Mouse (Mus musculus) neural tube, embryonic 13.5 days (tissue): ENCODE measurements around the gene Cd63. TPM values are rescaled to one million over a fixed set of nuclear protein-coding genes. Genes with fewer than 3 reads are reported as not detected.
A peak's percentile ranks its signal among the peaks of the same experiment; 100 is the strongest.

Experiments
- ATAC-seq: fragments of 200-750 bp; cut with Nextera tagmentation; 2 replicates; pipeline ENCODE4 v1.8.0; 2017; ENCODE audit warnings: low read depth, mild to moderate bottlenecking, moderate TSS enrichment, moderate library complexity
- H3K27ac ChIP-seq: fragments of 300-500 bp; sonication (generic); replicated peaks from 2 replicates; pipeline ENCODE4 v1.5.1; 2015; ENCODE audit warnings: moderate library complexity, mild to moderate bottlenecking, inconsistent platforms
- H3K27me3 ChIP-seq: fragments of 300-500 bp; sonication (generic); 2 replicates; pipeline ENCODE4 v1.6.1; 2015; ENCODE audit warnings: mild to moderate bottlenecking, inconsistent platforms
- H3K36me3 ChIP-seq: fragments of 300-500 bp; sonication (generic); 2 replicates; pipeline ENCODE4 v1.6.1; 2015; ENCODE audit warnings: mild to moderate bottlenecking, inconsistent platforms
- H3K4me1 ChIP-seq: fragments of 300-500 bp; sonication (generic); replicated peaks from 2 replicates; pipeline ENCODE4 v1.6.1; 2015; ENCODE audit warnings: inconsistent platforms
- H3K4me2 ChIP-seq: fragments of 300-500 bp; sonication (generic); 2 replicates; pipeline ENCODE4 v1.6.1; 2015; ENCODE audit warnings: inconsistent platforms, mild to moderate bottlenecking, moderate library complexity
- H3K4me3 ChIP-seq: fragments of 300-500 bp; sonication (generic); 2 replicates; pipeline ENCODE4 v1.5.1; 2015; ENCODE audit warnings: mild to moderate bottlenecking, inconsistent platforms
- H3K9ac ChIP-seq: fragments of 300-500 bp; sonication (generic); 2 replicates; pipeline ENCODE4 v1.6.1; 2015; ENCODE audit warnings: moderate library complexity, mild to moderate bottlenecking, inconsistent platforms
- H3K9me3 ChIP-seq: fragments of 300-500 bp; sonication (generic); 2 replicates; pipeline ENCODE4 v1.6.1; 2016; ENCODE audit warnings: inconsistent platforms
- WGBS: fragments of 180-500 bp; shearing (Covaris S2); methylation state at CpG from one replicate; pipeline ENCODE4 v1.1.7; 2015; 5-methylcytosine and 5-hydroxymethylcytosine counted together
- polyA plus RNA-seq: library from polyadenylated mRNA; unstranded; fragments of >200 nt; fragmentation: Nextera tagmentation; extraction: Ambion mirVana; gene quantifications from 2 replicates; pipeline ENCODE4 v1.2.1, GENCODE M21; 2015

Gene Cd63
- polyA plus RNA-seq = 228 and 241 TPM in 2 replicates

GRCm38 (mm10) chr10:128900698-128901097 is at the start of gene Cd63:
Cd63 (plus strand) TSS chr10:128900989.
- 75% methylated on average over 3 of the region's 3 CpGs for WGBS
- Histone ChIP-seq H3K4me1 (peaks cover 14% of the 10 kb centered on the region), H3K27ac (no peak within 1 kb of the TSS), H3K9me3 (no peaks in the 10 kb centered on the region), H3K36me3 (no peaks in the 10 kb centered on the region), H3K4me3 (no peak within 1 kb of the TSS), H3K9ac (no peak within 1 kb of the TSS), H3K4me2 (no peak within 1 kb of the TSS), H3K27me3 (peaks cover 21% of the 10 kb centered on the region)
- ATAC-seq = no peak

- Histone ChIP-seq H3K27ac (no peak overlapping the region), H3K27me3 (no peaks in the 10 kb centered on the region), H3K9me3 (no peaks in the 10 kb centered on the region), H3K9ac (no peak overlapping the region), H3K36me3 (peaks cover 49% of the 10 kb centered on the region), H3K4me3 (no peak overlapping the region), H3K4me2 (no peak overlapping the region), H3K4me1 (no peaks in the 10 kb centered on the region)
- ATAC-seq = no peak
Measured at GRCm38 (mm10) chr10:128861176-128861575, 39.6 kb upstream of the Cd63 start.

- no peak for ATAC-seq
Measured at GRCm38 (mm10) chr10:128866042-128866441, 34.7 kb upstream of the Cd63 start.

GRCm38 (mm10) chr10:128866518-128866917 is 34.3 kb upstream of the Cd63 start:
- no peak for ATAC-seq

More at GRCm38 (mm10) chr10:128866042-128866441, 34.7 kb upstream of the Cd63 start:
- WGBS = 87% methylated on average over 3 of the region's 3 CpGs
- no peaks in the 10 kb centered on the region for H3K27me3 ChIP-seq
- no peak overlapping the region for H3K9ac ChIP-seq
- H3K4me1 ChIP-seq = no peaks in the 10 kb centered on the region
- H3K27ac ChIP-seq = no peak overlapping the region
- H3K4me3 ChIP-seq = no peak overlapping the region
- no peak overlapping the region for H3K4me2 ChIP-seq
- H3K9me3 ChIP-seq = no peaks in the 10 kb centered on the region
- H3K36me3 ChIP-seq = peaks cover 45% of the 10 kb centered on the region

GRCm38 (mm10) chr10:128870341-128870740 is 30.4 kb upstream of the Cd63 start:
- no peaks in the 10 kb centered on the region for H3K27me3 ChIP-seq
- WGBS = 93% methylated on average over 3 of the region's 3 CpGs
- H3K9ac ChIP-seq = no peak overlapping the region
- ATAC-seq = no peak
- no peak overlapping the region for H3K27ac ChIP-seq
- no peak overlapping the region for H3K4me3 ChIP-seq
- H3K4me2 ChIP-seq = no peak overlapping the region
- no peaks in the 10 kb centered on the region for H3K9me3 ChIP-seq
- H3K4me1 ChIP-seq = no peaks in the 10 kb centered on the region
- peaks cover 61% of the 10 kb centered on the region for H3K36me3 ChIP-seq

More at GRCm38 (mm10) chr10:128866518-128866917, 34.3 kb upstream of the Cd63 start:
- Histone ChIP-seq H3K4me2 (no peak overlapping the region), H3K4me3 (no peak overlapping the region), H3K27ac (no peak overlapping the region), H3K4me1 (no peaks in the 10 kb centered on the region), H3K36me3 (peaks cover 45% of the 10 kb centered on the region), H3K27me3 (no peaks in the 10 kb centered on the region), H3K9ac (no peak overlapping the region), H3K9me3 (no peaks in the 10 kb centered on the region)
- 83% methylated on average over 1 of the region's 1 CpGs for WGBS

GRCm38 (mm10) chr10:128878291-128878690 is 22.5 kb upstream of the Cd63 start:
- no peak overlapping the region for H3K4me3 ChIP-seq
- H3K4me1 ChIP-seq = 0 out of 2 replicates have a peak, but pooled peaks cover 4% of the 10 kb centered on the region
- H3K9ac ChIP-seq = no peak overlapping the region
- ATAC-seq = no peak
- H3K27ac ChIP-seq = no peak overlapping the region
- no peaks in the 10 kb centered on the region for H3K27me3 ChIP-seq
- H3K36me3 ChIP-seq = peaks cover 60% of the 10 kb centered on the region
- no peaks in the 10 kb centered on the region for H3K9me3 ChIP-seq
- H3K4me2 ChIP-seq = no peak overlapping the region

- no peaks in the 10 kb centered on the region for H3K27me3 ChIP-seq
- no peak for ATAC-seq
- H3K36me3 ChIP-seq = peaks cover 60% of the 10 kb centered on the region
- H3K9me3 ChIP-seq = no peaks in the 10 kb centered on the region
- no peak overlapping the region for H3K4me2 ChIP-seq
- no peak overlapping the region for H3K27ac ChIP-seq
- no peak overlapping the region for H3K9ac ChIP-seq
- no peak overlapping the region for H3K4me3 ChIP-seq
- WGBS = 65% methylated on average over 2 of the region's 2 CpGs
- H3K4me1 ChIP-seq = 0 out of 2 replicates have a peak, but pooled peaks cover 4% of the 10 kb centered on the region
Measured at GRCm38 (mm10) chr10:128878811-128879210, 22.0 kb upstream of the Cd63 start.

- no peaks in the 10 kb centered on the region for H3K27me3 ChIP-seq
- H3K36me3 ChIP-seq = peaks cover 72% of the 10 kb centered on the region
- no peak overlapping the region for H3K4me3 ChIP-seq
- 89% methylated on average over 5 of the region's 5 CpGs for WGBS
- no peak overlapping the region for H3K4me2 ChIP-seq
- H3K9me3 ChIP-seq = no peaks in the 10 kb centered on the region
- ATAC-seq = no peak
- H3K4me1 ChIP-seq = peaks cover 15% of the 10 kb centered on the region
- no peak overlapping the region for H3K9ac ChIP-seq
- H3K27ac ChIP-seq = no peak overlapping the region
Measured at GRCm38 (mm10) chr10:128882067-128882466, 18.7 kb upstream of the Cd63 start.

GRCm38 (mm10) chr10:128888941-128889827 is 11.6 kb upstream of the Cd63 start:
- peaks cover 39% of the 10 kb centered on the region for H3K36me3 ChIP-seq
- peak; percentile 45 for ATAC-seq
- WGBS = 0% methylated on average over 7 of the region's 7 CpGs

GRCm38 (mm10) chr10:128889846-128890245 is 10.9 kb upstream of the Cd63 start:
- WGBS = 0% methylated on average over 2 of the region's 2 CpGs
- Histone ChIP-seq H3K27ac (peak overlapping the region; percentile 99), H3K4me1 (peaks cover 57% of the 10 kb centered on the region), H3K36me3 (peaks cover 34% of the 10 kb centered on the region), H3K9me3 (no peaks in the 10 kb centered on the region), H3K4me2 (peak overlapping the region; percentile 85), H3K27me3 (0 out of 2 replicates have a peak, but pooled peaks cover 5% of the 10 kb centered on the region), H3K9ac (peak overlapping the region; percentile 91), H3K4me3 (peak overlapping the region; percentile 83)
- no peak for ATAC-seq

More at GRCm38 (mm10) chr10:128888941-128889827, 11.6 kb upstream of the Cd63 start:
- Histone ChIP-seq H3K4me2 (peak overlapping the region; percentile 85), H3K4me1 (peaks cover 57% of the 10 kb centered on the region), H3K27ac (peak overlapping the region; percentile 99), H3K4me3 (peak overlapping the region; percentile 83), H3K9ac (peak overlapping the region; percentile 91), H3K27me3 (no peaks in the 10 kb centered on the region), H3K9me3 (no peaks in the 10 kb centered on the region)

GRCm38 (mm10) chr10:128890383-128891295 is 10.2 kb upstream of the Cd63 start:
- no peaks in the 10 kb centered on the region for H3K9me3 ChIP-seq
- H3K4me1 ChIP-seq = peaks cover 59% of the 10 kb centered on the region
- H3K4me2 ChIP-seq = peak overlapping the region; percentile 85
- peaks cover 26% of the 10 kb centered on the region for H3K36me3 ChIP-seq
- peak; percentile 23 for ATAC-seq
- H3K9ac ChIP-seq = peak overlapping the region; percentile 91
- WGBS = under 1% methylated on average over 40 of the region's 40 CpGs
- H3K27me3 ChIP-seq = peaks cover 5% of the 10 kb centered on the region; the same call in 1 of the 2 replicates
- peak overlapping the region; percentile 99 for H3K27ac ChIP-seq
- H3K4me3 ChIP-seq = peak overlapping the region; percentile 83
